Mouse (Mus musculus): ENCODE data around the gene Neu1. TPM values are rescaled to one million over a fixed set of nuclear protein-coding genes. Genes with fewer than 3 reads are reported as not detected.

Gene Neu1
- polyA plus RNA-seq, 1 experiment from 2014 or later = 226 TPM

GRCm38 (mm10) chr17:34949553-34949969 is 18.5 kb downstream of the Neu1 start:
- no peak for ATAC-seq
- Histone ChIP-seq H3K4me3 (ENCODE audit: low read length) (peak overlapping the region; percentile 6; the same call in 1 of the 2 replicates), H3K27ac (ENCODE audit: low read length) (peak overlapping the region; percentile 97), H3K4me1 (ENCODE audit: control insufficient read depth, insufficient read depth, low read length) (peaks cover 22% of the 10 kb centered on the region), H3K36me3 (ENCODE audit: control insufficient read depth, insufficient read depth, low read length) (peaks cover 7% of the 10 kb centered on the region), H3K4me2 (ENCODE audit: low read depth, low read length) (peak overlapping the region; percentile 57), H3K27me3 (replicated peaks; ENCODE audit: control insufficient read depth, insufficient read depth, low read length) (no peaks in the 10 kb centered on the region), H3K9me3 (ENCODE audit: control insufficient read depth, low read length) (no peaks in the 10 kb centered on the region), H3K9ac (ENCODE audit: low read depth, low read length) (peak overlapping the region; percentile 60)
- WGBS = 36% methylated on average over 4 of the region's 4 CpGs

DNA sequence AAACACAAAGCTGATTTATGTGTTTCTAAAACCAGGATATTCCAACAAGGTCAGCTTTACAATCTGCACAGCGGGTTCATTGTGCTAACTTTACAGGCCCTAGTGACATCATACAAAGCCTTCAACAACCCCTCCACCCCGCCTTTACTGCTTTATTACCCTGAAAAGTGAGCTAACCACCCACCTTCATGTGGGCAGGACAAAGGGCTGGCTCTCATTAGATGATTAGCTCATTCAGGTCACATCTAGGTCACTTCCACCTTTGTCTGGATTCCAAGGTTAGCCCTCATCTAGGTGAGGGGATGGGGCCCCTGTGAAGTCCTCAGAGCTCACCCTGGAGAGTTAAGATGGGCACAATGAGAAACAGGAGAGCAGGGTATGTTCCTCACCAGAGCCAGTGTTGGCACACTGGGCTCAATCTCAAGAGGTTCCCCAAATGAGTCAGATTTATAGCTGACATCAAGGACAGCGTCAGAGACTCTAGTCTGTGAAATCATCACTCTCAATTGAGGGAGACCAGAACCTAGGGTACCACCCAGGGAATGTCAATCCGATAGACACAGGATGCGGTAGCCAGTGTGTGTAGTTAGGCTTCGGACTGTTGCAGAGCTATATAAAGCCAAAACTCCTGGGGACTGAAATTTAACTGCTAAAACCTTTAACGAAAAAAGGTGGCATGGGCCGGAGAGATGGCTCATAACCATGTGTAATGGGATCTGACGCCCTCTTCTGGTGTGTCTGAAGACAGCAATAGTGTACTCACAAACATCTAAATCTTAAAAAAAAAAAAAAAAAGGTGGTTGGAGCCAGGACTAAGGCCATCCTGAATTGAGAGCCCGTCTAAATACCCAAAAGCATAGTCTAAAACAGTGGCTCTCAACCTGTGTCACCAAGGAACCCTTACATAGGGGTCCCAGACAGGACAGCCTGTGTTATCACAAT is 19.7 kb downstream of the Neu1 start:
- Histone ChIP-seq H3K27ac (ENCODE audit: low read length) (peak overlapping the region; percentile 97), H3K9me3 (ENCODE audit: control insufficient read depth, low read length) (no peaks in the 10 kb centered on the region), H3K36me3 (ENCODE audit: control insufficient read depth, insufficient read depth, low read length) (peaks cover 7% of the 10 kb centered on the region), H3K27me3 (replicated peaks; ENCODE audit: control insufficient read depth, insufficient read depth, low read length) (no peaks in the 10 kb centered on the region; the same call in 1 of the 2 replicates), H3K4me3 (ENCODE audit: low read length) (peak overlapping the region; percentile 96), H3K4me1 (ENCODE audit: control insufficient read depth, insufficient read depth, low read length) (peaks cover 20% of the 10 kb centered on the region), H3K9ac (ENCODE audit: low read depth, low read length) (peak overlapping the region; percentile 99), H3K4me2 (ENCODE audit: low read depth, low read length) (peak overlapping the region; percentile 57)
- peak; percentile 74 for ATAC-seq
- WGBS = 23% methylated on average over 10 of the region's 10 CpGs

GRCm38 (mm10) chr17:34951636-34952377 is 20.8 kb downstream of the Neu1 start:
- Histone ChIP-seq H3K27me3 (replicated peaks; ENCODE audit: control insufficient read depth, insufficient read depth, low read length) (no peaks in the 10 kb centered on the region; the same call in 1 of the 2 replicates), H3K4me2 (ENCODE audit: low read depth, low read length) (peak overlapping the region; percentile 57), H3K4me1 (ENCODE audit: control insufficient read depth, insufficient read depth, low read length) (peaks cover 19% of the 10 kb centered on the region; the same call in 1 of the 2 replicates), H3K27ac (ENCODE audit: low read length) (peak overlapping the region; percentile 97), H3K4me3 (ENCODE audit: low read length) (peak overlapping the region; percentile 96), H3K9ac (ENCODE audit: low read depth, low read length) (peak overlapping the region; percentile 99), H3K9me3 (ENCODE audit: control insufficient read depth, low read length) (no peaks in the 10 kb centered on the region), H3K36me3 (ENCODE audit: control insufficient read depth, insufficient read depth, low read length) (peaks cover 7% of the 10 kb centered on the region)
- WGBS = under 1% methylated on average over 29 of the region's 29 CpGs
- peak; percentile 24 for ATAC-seq

DNA sequence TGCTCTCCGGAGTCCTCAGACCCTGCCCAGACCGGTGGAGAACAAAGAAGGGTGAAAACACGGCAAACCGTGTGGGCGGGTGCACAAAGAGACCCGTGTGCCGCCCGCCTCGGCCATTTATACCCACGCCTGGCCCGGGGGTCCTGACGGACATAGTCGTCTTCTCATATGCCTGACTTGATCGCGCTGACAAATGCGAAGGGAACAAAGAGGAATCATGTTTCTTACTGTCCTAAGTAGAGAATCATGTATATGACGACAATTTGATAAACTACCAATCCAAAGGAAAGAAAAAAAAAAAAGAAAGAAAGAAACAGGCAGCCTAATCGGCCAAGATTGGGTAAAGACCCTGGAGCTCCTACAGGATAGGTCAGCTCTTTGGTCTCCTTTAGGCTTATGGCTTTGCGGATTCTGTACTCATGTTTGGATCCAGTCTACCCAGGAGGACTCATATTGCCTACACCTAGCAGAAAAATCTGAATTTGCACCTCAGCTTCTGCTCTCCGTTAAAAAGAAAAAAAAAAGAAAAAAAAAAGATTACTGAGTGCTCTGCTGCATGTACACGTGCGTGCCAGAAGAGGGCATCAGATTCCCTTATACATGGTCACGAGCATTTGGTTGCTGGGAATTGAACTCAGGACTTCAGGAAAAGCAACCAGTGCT is 21.5 kb downstream of the Neu1 start:
- peak; percentile 65 for ATAC-seq
- H3K4me1 ChIP-seq (ENCODE audit: control insufficient read depth, insufficient read depth, low read length) = peaks cover 19% of the 10 kb centered on the region; the same call in 1 of the 2 replicates
- under 1% methylated on average over 23 of the region's 23 CpGs for WGBS
- peak overlapping the region; percentile 99 for H3K9ac ChIP-seq (ENCODE audit: low read depth, low read length)
- peak overlapping the region; percentile 97 for H3K27ac ChIP-seq (ENCODE audit: low read length)
- H3K9me3 ChIP-seq (ENCODE audit: control insufficient read depth, low read length) = no peaks in the 10 kb centered on the region
- peaks cover 7% of the 10 kb centered on the region for H3K36me3 ChIP-seq (ENCODE audit: control insufficient read depth, insufficient read depth, low read length)
- H3K4me3 ChIP-seq (ENCODE audit: low read length) = peak overlapping the region; percentile 96
- H3K4me2 ChIP-seq (ENCODE audit: low read depth, low read length) = peak overlapping the region; percentile 57
- H3K27me3 ChIP-seq (replicated peaks; ENCODE audit: control insufficient read depth, insufficient read depth, low read length) = no peaks in the 10 kb centered on the region; the same call in 1 of the 2 replicates

GRCm38 (mm10) chr17:34953258-34953657 is 22.2 kb downstream of the Neu1 start:
- Histone ChIP-seq H3K9me3 (ENCODE audit: control insufficient read depth, low read length) (no peaks in the 10 kb centered on the region), H3K4me3 (ENCODE audit: low read length) (peak overlapping the region; percentile 96; the same call in 1 of the 2 replicates), H3K9ac (ENCODE audit: low read depth, low read length) (0 out of 2 replicates have a peak overlapping the region, but pooled peaks have one; percentile 99), H3K27me3 (replicated peaks; ENCODE audit: control insufficient read depth, insufficient read depth, low read length) (no peaks in the 10 kb centered on the region; the same call in 1 of the 2 replicates), H3K36me3 (ENCODE audit: control insufficient read depth, insufficient read depth, low read length) (peaks cover 7% of the 10 kb centered on the region), H3K4me2 (ENCODE audit: low read depth, low read length) (peak overlapping the region; percentile 57; the same call in 1 of the 2 replicates), H3K4me1 (ENCODE audit: control insufficient read depth, insufficient read depth, low read length) (peaks cover 19% of the 10 kb centered on the region; the same call in 1 of the 2 replicates), H3K27ac (ENCODE audit: low read length) (no peak overlapping the region)
- ATAC-seq = no peak
- WGBS = 86% methylated on average over 3 of the region's 3 CpGs

- Histone ChIP-seq H3K27me3 (replicated peaks; ENCODE audit: control insufficient read depth, insufficient read depth, low read length) (no peaks in the 10 kb centered on the region; the same call in 1 of the 2 replicates), H3K9me3 (ENCODE audit: control insufficient read depth, low read length) (no peaks in the 10 kb centered on the region), H3K4me1 (ENCODE audit: control insufficient read depth, insufficient read depth, low read length) (peaks cover 19% of the 10 kb centered on the region; the same call in 1 of the 2 replicates), H3K9ac (ENCODE audit: low read depth, low read length) (no peak overlapping the region), H3K36me3 (ENCODE audit: control insufficient read depth, insufficient read depth, low read length) (peaks cover 7% of the 10 kb centered on the region), H3K4me3 (ENCODE audit: low read length) (no peak overlapping the region), H3K4me2 (ENCODE audit: low read depth, low read length) (no peak overlapping the region), H3K27ac (ENCODE audit: low read length) (no peak overlapping the region)
- WGBS = 96% methylated on average over 4 of the region's 4 CpGs
- no peak for ATAC-seq
Observed at GRCm38 (mm10) chr17:34953904-34954303, 22.9 kb downstream of the Neu1 start.

DNA sequence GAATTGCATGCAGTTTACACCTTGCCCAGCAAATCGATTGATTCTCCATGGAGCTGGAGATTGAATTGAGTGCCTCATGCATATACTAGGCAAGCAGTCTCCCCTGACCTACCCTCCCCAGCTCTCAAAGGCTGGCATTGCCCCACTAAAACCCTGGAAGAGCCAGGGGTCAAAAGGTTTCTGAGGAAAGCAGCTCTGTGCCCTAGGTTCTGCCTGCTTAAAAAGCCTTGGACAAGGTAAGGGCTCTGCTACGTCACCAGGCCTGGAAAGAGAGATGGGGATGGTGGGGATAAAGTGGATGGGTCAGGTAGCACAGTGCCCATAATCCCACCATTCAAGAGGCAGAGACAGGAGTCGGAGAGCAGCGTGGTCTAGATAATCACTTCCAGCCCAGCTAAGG is 23.8 kb downstream of the Neu1 start:
- Histone ChIP-seq H3K9me3 (ENCODE audit: control insufficient read depth, low read length) (no peaks in the 10 kb centered on the region), H3K36me3 (ENCODE audit: control insufficient read depth, insufficient read depth, low read length) (peaks cover 4% of the 10 kb centered on the region), H3K27me3 (replicated peaks; ENCODE audit: control insufficient read depth, insufficient read depth, low read length) (no peaks in the 10 kb centered on the region; the same call in 1 of the 2 replicates), H3K4me3 (ENCODE audit: low read length) (no peak overlapping the region), H3K4me2 (ENCODE audit: low read depth, low read length) (no peak overlapping the region), H3K4me1 (ENCODE audit: control insufficient read depth, insufficient read depth, low read length) (peaks cover 15% of the 10 kb centered on the region; the same call in 1 of the 2 replicates), H3K27ac (ENCODE audit: low read length) (no peak overlapping the region), H3K9ac (ENCODE audit: low read depth, low read length) (no peak overlapping the region)
- no peak for ATAC-seq
- 94% methylated on average over 4 of the region's 4 CpGs for WGBS

- H3K27me3 ChIP-seq (replicated peaks; ENCODE audit: control insufficient read depth, insufficient read depth, low read length) = no peaks in the 10 kb centered on the region; the same call in 1 of the 2 replicates
- no peak overlapping the region for H3K27ac ChIP-seq (ENCODE audit: low read length)
- H3K4me1 ChIP-seq (ENCODE audit: control insufficient read depth, insufficient read depth, low read length) = peaks cover 9% of the 10 kb centered on the region; the same call in 1 of the 2 replicates
- 82% methylated on average over 3 of the region's 3 CpGs for WGBS
- H3K9ac ChIP-seq (ENCODE audit: low read depth, low read length) = no peak overlapping the region
- no peak for ATAC-seq
- H3K9me3 ChIP-seq (ENCODE audit: control insufficient read depth, low read length) = no peaks in the 10 kb centered on the region
- peaks cover under 1% of the 10 kb centered on the region; the same call in 1 of the 2 replicates for H3K36me3 ChIP-seq (ENCODE audit: control insufficient read depth, insufficient read depth, low read length)
- no peak overlapping the region for H3K4me2 ChIP-seq (ENCODE audit: low read depth, low read length)
- H3K4me3 ChIP-seq (ENCODE audit: low read length) = no peak overlapping the region
Observed at GRCm38 (mm10) chr17:34955884-34956283, 24.8 kb downstream of the Neu1 start.

All from intestine, embryonic 16.5 days (tissue).